Mouse (Mus musculus) heart, adult 2 months (tissue): Measurements from ENCODE around the gene Uts2.

ENCODE experiments used
- CTCF ChIP-seq: fragments of 200-600 bp; IDR thresholded peaks from 2 replicates; pipeline ENCODE4 v1.8.1; 2022; ENCODE audit warnings: antibody characterized with exemption, mild to moderate bottlenecking, moderate library complexity
- EP300 ChIP-seq: fragments of 200-500 bp; IDR thresholded peaks from 2 replicates; pipeline ENCODE4 v1.6.1; 2011; ENCODE audit warnings: low read depth, low read length, control low read depth; ENCODE audit not compliant: insufficient read depth
- POLR2A ChIP-seq: fragments of 200-500 bp; IDR thresholded peaks from 2 replicates; pipeline ENCODE4 v1.6.1; 2011; ENCODE audit warnings: mild to moderate bottlenecking, low read depth, low read length, control low read depth; ENCODE audit not compliant: insufficient read depth

GRCm38 (mm10) chr4:151001397-151001796, 4.5 kb downstream of the Uts2 start:
- TF ChIP-seq CTCF = no peak
- TF ChIP-seq EP300 = no peak
- TF ChIP-seq POLR2A = no peak
